Mouse (Mus musculus): Measurements from ENCODE around the gene Ltbp1. TPM values are rescaled to one million over a fixed set of nuclear protein-coding genes. Genes with fewer than 3 reads are reported as not detected.

Gene Ltbp1
- total RNA-seq, 2 experiments from 2014 or later: 7.7 to 7.8 TPM

GRCm38 (mm10) chr17:75332289-75332688 lies 326.9 kb downstream of the Ltbp1 start:
- no peak for DNase-seq (ENCODE audit: extremely low spot score in 1 of 2, low spot score in 1 of 2)

DNA sequence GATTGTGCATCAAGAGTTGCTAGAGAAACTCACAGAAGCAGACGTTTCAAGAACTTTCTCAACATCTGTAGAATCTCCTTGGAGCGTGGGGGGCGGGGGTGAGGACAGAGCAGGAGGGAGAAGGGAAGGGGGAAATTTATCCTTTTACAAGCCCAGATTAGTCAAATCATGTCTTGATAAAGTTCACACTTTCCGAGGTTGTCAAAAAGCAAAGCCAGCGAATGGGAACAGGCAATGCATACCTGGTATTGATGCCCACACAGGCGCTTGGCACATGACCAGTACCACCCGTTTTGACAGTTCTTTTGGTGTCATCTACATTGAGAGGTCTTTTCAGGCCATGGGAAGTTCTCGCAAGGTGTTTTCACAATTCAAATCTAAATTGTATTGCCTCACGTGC lies 327.6 kb downstream of the Ltbp1 start:
- no peak for DNase-seq (ENCODE audit: extremely low spot score in 1 of 2, low spot score in 1 of 2)

DNA sequence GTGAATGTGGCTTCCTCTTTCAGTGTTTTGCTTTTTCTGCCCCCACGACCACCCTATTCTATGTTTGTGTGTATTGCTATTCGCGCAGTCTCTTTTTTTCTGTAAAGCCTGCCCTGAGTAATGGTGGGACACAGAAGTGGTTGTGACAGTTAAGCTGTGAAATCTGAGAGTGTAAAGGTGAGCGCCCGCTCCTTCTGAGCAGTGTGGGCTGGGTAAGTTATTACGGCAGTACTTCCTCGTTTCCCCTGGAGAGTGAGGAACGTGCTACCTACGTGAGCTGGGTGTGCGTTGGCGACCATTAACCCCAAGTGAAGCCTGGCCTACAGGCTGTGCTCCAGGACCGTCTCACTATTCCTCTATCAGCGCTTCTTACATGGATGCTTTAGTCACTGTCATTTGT lies 328.4 kb downstream of the Ltbp1 start:
- DNase-seq (ENCODE audit: extremely low spot score in 1 of 2, low spot score in 1 of 2): no peak

- no peak for DNase-seq (ENCODE audit: extremely low spot score in 1 of 2, low spot score in 1 of 2)
These were observed 330.3 kb downstream of the Ltbp1 start for GRCm38 (mm10) chr17:75335649-75336048.

- no peak for DNase-seq (ENCODE audit: extremely low spot score in 1 of 2, low spot score in 1 of 2)
These were observed 335.9 kb downstream of the Ltbp1 start for GRCm38 (mm10) chr17:75341227-75341626.

DNA sequence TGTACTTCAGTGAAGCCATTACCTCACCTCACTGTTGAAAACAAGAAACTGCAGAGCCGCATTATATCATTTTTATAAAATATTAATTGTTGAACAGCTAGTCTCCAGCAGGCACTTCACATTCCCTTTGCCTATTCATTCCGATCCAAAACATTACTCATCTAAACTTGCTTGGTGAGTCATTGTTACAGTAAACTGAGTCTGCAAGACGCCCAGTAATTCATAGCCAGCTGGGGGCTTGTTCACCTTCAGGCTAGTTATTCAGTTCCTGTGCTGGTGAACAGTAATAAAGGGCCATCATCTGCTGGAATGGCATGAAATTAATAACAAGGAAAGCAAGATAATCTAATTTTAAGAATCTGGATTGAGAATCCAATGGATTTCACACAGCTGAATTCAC lies 339.7 kb downstream of the Ltbp1 start:
- DNase-seq (ENCODE audit: extremely low spot score in 1 of 2, low spot score in 1 of 2): no peak

- DNase-seq (ENCODE audit: extremely low spot score in 1 of 2, low spot score in 1 of 2): no peak
These were observed 342.0 kb downstream of the Ltbp1 start for GRCm38 (mm10) chr17:75347414-75347813.

- peak; percentile 22 to 27 for DNase-seq (ENCODE audit: extremely low spot score in 1 of 2, low spot score in 1 of 2)
These were observed 343.7 kb downstream of the Ltbp1 start for GRCm38 (mm10) chr17:75349109-75349508.

DNA sequence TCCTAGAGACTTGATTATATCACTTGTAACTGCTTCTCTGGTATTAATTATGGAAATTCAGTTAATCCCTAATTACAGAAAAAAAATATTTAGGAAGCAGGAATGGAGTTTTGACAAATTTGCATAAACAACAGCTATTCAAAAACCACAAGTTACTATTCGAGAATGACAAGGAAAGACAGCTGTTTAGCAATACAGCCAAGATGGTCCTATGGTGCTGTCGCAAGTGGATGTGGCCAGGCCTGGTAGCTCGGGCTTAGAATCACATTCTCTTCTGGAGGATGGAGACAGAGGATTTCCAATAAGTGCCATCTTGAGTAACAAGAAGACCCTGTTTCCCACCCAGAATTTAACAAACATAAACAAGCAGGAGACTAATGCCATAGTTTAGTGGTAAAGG lies 344.2 kb downstream of the Ltbp1 start:
- DNase-seq (ENCODE audit: extremely low spot score in 1 of 2, low spot score in 1 of 2): no peak

DNA sequence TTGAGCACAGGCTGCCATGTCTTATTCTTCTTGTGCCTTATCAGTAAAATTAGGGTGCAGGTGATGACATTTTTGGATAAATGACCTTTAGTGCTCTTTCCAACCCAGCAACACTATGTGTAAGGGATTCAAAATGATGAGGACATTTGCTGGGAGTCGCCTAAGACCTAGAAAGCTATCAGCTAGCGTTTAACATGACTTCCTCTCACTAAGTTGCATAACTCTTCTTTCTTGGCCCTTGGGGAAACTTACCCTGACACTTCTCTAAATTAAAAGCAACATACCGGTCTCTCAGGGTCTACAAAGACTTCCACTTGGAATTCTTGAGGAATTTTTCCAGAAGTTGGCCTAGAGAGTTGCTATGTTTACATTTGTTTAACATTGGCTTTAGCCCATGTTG lies 348.0 kb downstream of the Ltbp1 start:
- no peak for DNase-seq (ENCODE audit: extremely low spot score in 1 of 2, low spot score in 1 of 2)

DNA sequence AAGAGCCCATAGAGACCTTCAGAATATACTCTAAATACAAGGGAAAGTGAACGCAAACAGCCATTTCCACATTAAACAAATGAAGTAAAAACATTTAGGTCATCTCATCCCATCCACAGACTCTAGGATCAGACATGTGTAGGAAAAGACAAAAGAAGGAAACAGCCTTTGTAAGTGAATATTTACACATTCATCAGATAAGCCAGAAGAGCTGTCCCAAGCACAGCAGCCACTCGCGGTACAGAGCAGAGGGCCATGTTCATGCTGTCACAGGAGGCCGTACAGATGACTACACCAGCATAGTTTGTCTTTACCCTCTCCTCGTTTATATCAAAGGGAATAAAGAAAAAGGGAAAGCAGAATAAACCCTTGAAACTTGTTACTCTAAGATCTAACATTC lies 350.1 kb downstream of the Ltbp1 start:
- DNase-seq (ENCODE audit: extremely low spot score in 1 of 2, low spot score in 1 of 2): no peak

- DNase-seq (ENCODE audit: extremely low spot score in 1 of 2, low spot score in 1 of 2): no peak
These were observed 354.7 kb downstream of the Ltbp1 start for GRCm38 (mm10) chr17:75360111-75360510.

DNA sequence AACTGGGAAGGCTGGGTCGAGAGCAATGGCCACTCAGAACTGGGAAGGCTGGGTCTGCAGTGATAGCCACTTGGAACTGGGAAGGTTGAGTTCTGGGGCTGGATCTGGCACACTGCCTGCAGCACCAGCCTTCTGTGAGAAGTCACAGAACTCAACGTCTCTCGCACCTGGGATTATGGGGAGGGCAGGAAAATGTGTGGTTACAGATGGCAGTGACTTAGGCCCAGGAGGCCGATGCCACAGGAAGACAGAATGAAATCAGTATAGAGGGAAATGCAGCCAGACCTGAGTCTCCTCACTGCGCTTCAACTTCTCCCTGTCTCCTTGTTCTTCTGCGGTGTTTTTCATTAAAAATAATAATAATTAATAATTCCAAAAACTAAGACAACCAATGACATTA lies 361.0 kb downstream of the Ltbp1 start:
- no peak for DNase-seq (ENCODE audit: extremely low spot score in 1 of 2, low spot score in 1 of 2)

DNA sequence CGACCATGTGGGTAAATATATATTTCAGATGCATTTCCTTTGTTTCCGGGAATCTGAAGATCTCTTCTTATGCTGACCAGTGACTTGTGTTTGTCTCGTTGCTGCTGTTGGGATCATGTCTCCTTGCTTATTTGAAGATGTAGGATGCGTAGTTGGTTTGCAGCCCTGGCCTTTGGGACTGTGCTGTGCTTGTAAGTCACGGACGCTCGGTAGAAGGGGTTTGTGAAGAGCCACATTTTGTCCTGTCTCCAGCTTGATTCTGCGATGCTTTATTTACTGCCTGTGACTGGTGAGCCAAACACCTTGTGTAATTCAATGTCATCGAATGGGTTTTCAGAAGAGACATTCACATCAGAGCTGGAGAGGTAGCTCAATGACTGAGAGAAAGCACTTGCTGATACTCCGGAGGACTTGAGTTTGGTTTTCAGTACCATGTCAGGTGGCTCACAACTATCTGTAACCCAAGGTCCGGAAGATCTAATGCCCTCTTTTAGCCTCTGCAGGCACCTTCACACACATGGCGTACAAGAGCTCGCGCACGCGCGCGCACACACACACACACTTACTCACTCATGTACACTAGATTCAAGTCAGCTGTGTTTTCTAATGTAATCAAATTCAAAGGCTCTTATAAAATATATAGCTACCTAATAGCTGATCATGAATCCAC lies 362.3 kb downstream of the Ltbp1 start:
- no peak for DNase-seq (ENCODE audit: extremely low spot score in 1 of 2, low spot score in 1 of 2)

GRCm38 (mm10) chr17:75368580-75368979 lies 363.2 kb downstream of the Ltbp1 start:
- DNase-seq (ENCODE audit: extremely low spot score in 1 of 2, low spot score in 1 of 2): no peak

GRCm38 (mm10) chr17:75369351-75369750 lies 364.0 kb downstream of the Ltbp1 start:
- DNase-seq (ENCODE audit: extremely low spot score in 1 of 2, low spot score in 1 of 2): no peak

DNA sequence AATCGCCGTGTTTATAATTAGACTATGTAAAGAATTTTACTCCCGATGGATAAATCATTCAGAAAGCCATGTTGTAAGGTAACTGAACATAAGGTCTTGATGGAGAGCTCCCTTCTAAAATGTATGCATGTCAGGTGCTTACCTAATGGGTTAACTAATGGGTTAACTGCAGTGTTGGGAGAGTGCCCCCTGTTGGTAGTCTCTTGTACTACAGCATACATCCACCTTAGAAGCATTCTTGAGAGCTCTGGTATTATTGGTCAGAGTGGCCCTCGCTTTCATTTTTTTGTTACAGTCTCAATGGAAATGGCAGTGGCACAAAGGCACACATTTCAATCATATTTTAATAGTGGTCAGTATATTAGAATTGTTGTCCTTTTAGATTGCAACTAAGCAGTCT lies 364.8 kb downstream of the Ltbp1 start:
- peak in 1 of 2 experiments; percentile 13 for DNase-seq (ENCODE audit: extremely low spot score in 1 of 2, low spot score in 1 of 2)

DNA sequence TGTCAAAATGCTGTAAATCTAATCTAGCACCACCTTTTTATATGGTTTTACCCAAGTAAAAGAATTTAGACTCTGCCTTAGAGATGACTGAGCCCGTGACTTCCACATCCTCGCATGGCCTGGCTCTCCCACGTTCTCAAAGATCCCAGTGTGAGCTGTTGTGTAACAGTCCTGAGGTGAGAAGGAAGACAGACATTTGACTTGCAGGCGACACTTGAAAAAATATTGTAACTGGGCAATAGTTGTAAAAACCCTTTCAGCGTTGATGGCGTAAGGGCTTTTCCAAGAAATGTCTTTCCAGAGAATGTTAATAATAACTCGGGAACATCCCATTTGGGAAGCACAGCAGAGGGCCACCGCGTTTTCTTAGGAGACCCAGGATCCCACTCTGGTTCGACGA lies 366.3 kb downstream of the Ltbp1 start:
- no peak for DNase-seq (ENCODE audit: extremely low spot score in 1 of 2, low spot score in 1 of 2)

- DNase-seq (ENCODE audit: extremely low spot score in 1 of 2, low spot score in 1 of 2): peak in 1 of 2 experiments; percentile 70
These were observed 367.0 kb downstream of the Ltbp1 start for GRCm38 (mm10) chr17:75372371-75372770.

DNA sequence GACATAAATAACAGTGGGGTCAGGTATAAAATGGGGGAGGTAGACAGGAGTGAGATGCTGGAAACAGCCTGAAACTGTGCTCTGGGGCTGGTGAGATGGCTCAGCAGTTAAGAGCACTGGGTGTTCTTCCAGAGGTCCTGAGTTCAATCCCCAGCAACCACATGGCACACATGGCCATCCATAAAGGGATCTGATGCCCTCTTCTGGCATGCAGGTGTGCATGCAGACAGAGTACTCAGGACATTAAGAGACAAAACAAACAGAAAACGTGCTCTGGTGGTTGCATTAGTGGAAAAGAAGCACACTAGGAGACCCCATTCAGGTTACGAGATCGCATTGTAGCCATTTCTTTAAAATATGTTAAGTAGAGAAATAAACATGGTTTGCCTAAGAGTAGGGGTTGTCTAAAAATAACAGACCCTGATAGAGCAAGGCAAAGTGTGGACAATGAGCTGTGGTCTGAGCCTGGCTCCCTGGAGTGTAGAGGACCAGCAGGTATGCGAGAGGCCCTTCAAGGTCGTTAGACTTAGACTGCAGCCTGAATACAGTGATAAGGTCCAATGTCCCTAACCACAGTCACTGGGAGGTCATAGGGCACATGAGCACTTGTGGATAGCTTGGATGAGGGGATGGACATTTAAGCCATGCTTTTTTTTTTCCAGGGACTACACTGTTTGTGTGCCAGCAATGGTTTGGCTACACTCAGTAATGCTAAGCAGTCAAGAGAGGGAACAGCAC lies 369.1 kb downstream of the Ltbp1 start:
- no peak for DNase-seq (ENCODE audit: extremely low spot score in 1 of 2, low spot score in 1 of 2)

GRCm38 (mm10) chr17:75378256-75378871 lies 373.0 kb downstream of the Ltbp1 start:
- DNase-seq (ENCODE audit: extremely low spot score in 1 of 2, low spot score in 1 of 2): no peak

DNA sequence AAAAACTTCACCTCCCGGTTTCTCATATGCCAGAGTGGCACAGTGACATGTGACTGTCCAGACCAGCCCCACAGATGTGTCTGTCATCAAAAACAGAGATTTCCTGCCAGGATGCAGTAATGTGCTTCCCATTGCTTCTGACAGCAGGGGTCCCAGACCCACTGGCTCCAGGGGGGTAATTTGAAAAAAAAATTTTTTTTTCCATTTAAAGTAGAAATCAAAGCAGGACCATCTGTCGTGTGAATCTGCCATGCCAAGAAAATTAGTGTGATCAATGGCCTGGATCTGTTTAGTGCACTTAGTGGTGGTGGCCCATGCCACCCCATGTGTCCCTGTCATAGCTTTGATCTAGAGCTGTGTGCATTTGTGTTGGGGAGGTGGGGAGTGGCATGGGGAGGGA lies 374.8 kb downstream of the Ltbp1 start:
- DNase-seq (ENCODE audit: extremely low spot score in 1 of 2, low spot score in 1 of 2): no peak

Measured in layer of hippocampus, postnatal 25 days (tissue).